Mouse (Mus musculus) hindbrain, postnatal 0 days (tissue): ENCODE measurements at regions not wholly inside any gene's neighbourhood (a gene's known extent, or its start where the extent isn't known, plus 50 kb on each side); places are given as distances from the start of the nearest gene placed in this dataset.

Source experiments
- ATAC-seq: fragments of 200-750 bp; cut with Nextera tagmentation; 2 replicates; pipeline ENCODE4 v1.8.0; 2017; ENCODE audit warnings: mild to moderate bottlenecking, moderate TSS enrichment, moderate library complexity
- DNase-seq: peaks from one replicate; pipeline ENCODE4 v3.0.0-alpha.2; 2015; ENCODE audit warnings: low spot score
- H3K27ac ChIP-seq: fragments of 300-500 bp; sonication (generic); 2 replicates; pipeline ENCODE4 v1.5.1; 2014; ENCODE audit warnings: mild to moderate bottlenecking
- H3K27me3 ChIP-seq: fragments of 300-500 bp; sonication (generic); 2 replicates; pipeline ENCODE4 v1.6.1; 2014; ENCODE audit warnings: low read length, mixed read lengths; ENCODE audit not compliant: insufficient read depth
- H3K36me3 ChIP-seq: fragments of 300-500 bp; sonication (generic); 2 replicates; pipeline ENCODE4 v1.6.1; 2014; ENCODE audit warnings: low read length, mixed read lengths; ENCODE audit not compliant: insufficient read depth
- H3K4me1 ChIP-seq: fragments of 300-500 bp; sonication (generic); 2 replicates; pipeline ENCODE4 v1.6.1; 2014; ENCODE audit warnings: antibody characterized with exemption, low read length, mixed read lengths; ENCODE audit not compliant: insufficient read depth
- H3K4me2 ChIP-seq: fragments of 300-500 bp; sonication (generic); 2 replicates; pipeline ENCODE4 v1.6.1; 2014; ENCODE audit warnings: low read depth, mild to moderate bottlenecking, low read length, moderate library complexity, mixed read lengths
- H3K4me3 ChIP-seq: fragments of 300-500 bp; sonication (generic); 2 replicates; pipeline ENCODE4 v1.5.1; 2014; ENCODE audit warnings: low read length
- H3K9ac ChIP-seq: fragments of 300-500 bp; sonication (generic); replicated peaks from 2 replicates; pipeline ENCODE4 v1.6.1; 2014; ENCODE audit warnings: mild to moderate bottlenecking, low read length, moderate library complexity, mixed read lengths
- H3K9me3 ChIP-seq: fragments of 300-500 bp; sonication (generic); 2 replicates; pipeline ENCODE4 v1.6.1; 2016; ENCODE audit warnings: low read length, mixed read lengths
- CTCF ChIP-seq: IDR thresholded peaks from 2 replicates; pipeline ENCODE4 v1.5.1; 2016; ENCODE audit warnings: antibody characterized with exemption, control low read depth, low read depth
- WGBS: fragments of 180-500 bp; shearing (Covaris S2); extraction: QIAGEN DNeasy Blood & Tissue Kit; methylation state at CpG from one replicate; pipeline ENCODE4 v1.1.7; 2014; 5-methylcytosine and 5-hydroxymethylcytosine counted together

- TF ChIP-seq CTCF, result no peak
- no peak overlapping the region for H3K4me3 ChIP-seq
- WGBS, result 18% methylated on average over 3 of the region's 3 CpGs
- peak; percentile 64 for DNase-seq
- H3K9ac ChIP-seq, result no peak overlapping the region
- peak; percentile 49; the same call in 1 of the 2 replicates for ATAC-seq
- no peak overlapping the region for H3K27ac ChIP-seq
- no peaks in the 10 kb centered on the region; the same call in 1 of the 2 replicates for H3K4me1 ChIP-seq
- no peaks in the 10 kb centered on the region for H3K27me3 ChIP-seq
- no peaks in the 10 kb centered on the region for H3K36me3 ChIP-seq
- no peak overlapping the region for H3K4me2 ChIP-seq
- no peaks in the 10 kb centered on the region for H3K9me3 ChIP-seq
These were observed 260.1 kb downstream of the Uaca start for GRCm38 (mm10) chr9:61054427-61054826.

DNA sequence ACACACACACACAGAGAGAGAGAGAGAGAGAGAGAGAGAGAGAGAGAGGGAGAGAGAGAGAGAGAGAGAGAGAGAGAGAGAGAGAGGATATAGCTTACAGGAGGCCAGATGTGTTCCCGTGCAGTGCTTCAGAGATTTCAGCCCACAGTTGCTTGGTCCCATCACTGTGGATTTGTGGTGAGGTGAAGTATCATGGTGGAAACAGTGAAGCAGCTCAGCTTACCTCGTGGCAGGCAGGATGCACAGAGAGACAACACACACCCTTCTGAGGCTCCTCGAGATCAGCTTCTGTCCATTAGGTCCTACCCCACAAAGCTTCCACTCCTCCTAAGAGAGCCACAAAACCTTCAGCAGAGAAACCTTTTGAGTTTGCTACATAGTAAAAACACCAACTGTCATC is 261.1 kb downstream of the Uaca start:
- no peak for TF ChIP-seq CTCF
- Histone ChIP-seq H3K4me1 (no peaks in the 10 kb centered on the region; the same call in 1 of the 2 replicates), H3K4me2 (no peak overlapping the region), H3K9ac (no peak overlapping the region), H3K4me3 (no peak overlapping the region), H3K27ac (no peak overlapping the region), H3K27me3 (no peaks in the 10 kb centered on the region), H3K36me3 (no peaks in the 10 kb centered on the region), H3K9me3 (no peaks in the 10 kb centered on the region)
- ATAC-seq, result no peak
- 84% methylated on average over 3 of the region's 3 CpGs for WGBS
- no peak for DNase-seq

- TF ChIP-seq CTCF, result no peak
- H3K27ac ChIP-seq, result no peak overlapping the region
- WGBS, result 74% methylated on average over 15 of the region's 15 CpGs
- no peak overlapping the region for H3K4me2 ChIP-seq
- H3K9me3 ChIP-seq, result no peaks in the 10 kb centered on the region
- no peaks in the 10 kb centered on the region for H3K36me3 ChIP-seq
- no peaks in the 10 kb centered on the region; the same call in 1 of the 2 replicates for H3K4me1 ChIP-seq
- H3K27me3 ChIP-seq, result no peaks in the 10 kb centered on the region
- H3K9ac ChIP-seq, result no peak overlapping the region
- no peak overlapping the region for H3K4me3 ChIP-seq
- ATAC-seq (no peak), DNase-seq (no peak)
These were observed 261.8 kb downstream of the Uaca start for GRCm38 (mm10) chr9:61055928-61056730.

- no peaks in the 10 kb centered on the region for H3K27me3 ChIP-seq
- WGBS, result 29% methylated on average over 10 of the region's 10 CpGs
- no peaks in the 10 kb centered on the region; the same call in 1 of the 2 replicates for H3K4me1 ChIP-seq
- H3K4me3 ChIP-seq, result no peak overlapping the region
- no peak overlapping the region for H3K9ac ChIP-seq
- ATAC-seq (no peak), DNase-seq (peak; percentile 41)
- H3K27ac ChIP-seq, result no peak overlapping the region
- no peaks in the 10 kb centered on the region for H3K36me3 ChIP-seq
- no peaks in the 10 kb centered on the region for H3K9me3 ChIP-seq
- H3K4me2 ChIP-seq, result no peak overlapping the region
- no peak for TF ChIP-seq CTCF
These were observed 262.5 kb downstream of the Uaca start for GRCm38 (mm10) chr9:61056731-61057270.

DNA sequence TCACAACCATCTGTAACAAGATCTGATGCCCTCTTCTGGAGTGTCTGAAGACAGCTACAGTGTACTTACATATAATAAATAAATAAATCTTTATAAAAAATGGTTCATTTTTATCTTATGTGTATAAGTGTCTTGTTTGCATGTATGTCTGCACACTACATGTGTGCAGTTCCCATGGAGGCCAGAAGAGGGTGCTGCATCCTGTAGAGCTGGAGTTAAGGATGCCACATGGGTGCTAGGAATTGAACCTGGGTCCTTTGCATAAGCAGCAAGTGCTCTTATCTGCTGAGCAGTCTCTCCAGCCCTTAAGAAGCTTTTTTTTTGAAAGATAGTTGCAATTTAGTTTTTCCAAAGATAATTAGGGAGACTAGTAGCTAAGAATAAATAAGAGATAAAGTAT is 264.9 kb downstream of the Uaca start:
- Histone ChIP-seq H3K9ac (no peak overlapping the region), H3K4me1 (no peaks in the 10 kb centered on the region; the same call in 1 of the 2 replicates), H3K27ac (no peak overlapping the region), H3K4me2 (no peak overlapping the region), H3K36me3 (no peaks in the 10 kb centered on the region), H3K4me3 (no peak overlapping the region), H3K27me3 (no peaks in the 10 kb centered on the region), H3K9me3 (no peaks in the 10 kb centered on the region)
- DNase-seq, result no peak
- ATAC-seq, result no peak
- TF ChIP-seq CTCF, result peak; percentile 25; the same call in 1 of the 2 replicates

DNA sequence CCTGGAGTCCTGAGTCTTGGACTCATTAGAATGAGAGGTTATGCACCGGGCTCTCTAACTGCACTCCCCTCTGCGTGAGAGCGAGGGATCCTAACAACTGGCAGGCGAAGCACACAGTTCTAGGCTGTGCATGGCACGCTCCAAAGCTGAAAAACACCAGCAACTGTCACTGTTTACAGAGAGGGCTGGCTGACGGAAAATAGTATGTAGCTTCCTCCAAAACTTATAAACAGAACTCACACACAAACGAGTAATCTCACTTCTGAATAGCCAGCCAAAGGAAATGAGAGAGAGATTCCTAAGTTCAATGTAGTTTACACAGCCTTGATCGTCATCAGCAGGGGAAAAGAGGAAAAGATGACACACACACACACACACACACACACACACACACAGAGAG is 266.6 kb downstream of the Uaca start:
- H3K4me3 ChIP-seq, result no peak overlapping the region
- DNase-seq (no peak), ATAC-seq (no peak)
- H3K9ac ChIP-seq, result no peak overlapping the region
- 78% methylated on average over 8 of the region's 8 CpGs for WGBS
- H3K27me3 ChIP-seq, result no peaks in the 10 kb centered on the region
- H3K4me1 ChIP-seq, result no peaks in the 10 kb centered on the region; the same call in 1 of the 2 replicates
- no peak overlapping the region for H3K27ac ChIP-seq
- no peak overlapping the region for H3K4me2 ChIP-seq
- no peaks in the 10 kb centered on the region for H3K9me3 ChIP-seq
- no peaks in the 10 kb centered on the region for H3K36me3 ChIP-seq
- TF ChIP-seq CTCF, result no peak
